Mouse (Mus musculus) CH12.LX (cell line): ENCODE data around the gene Krt82. TPM values are rescaled to one million over a fixed set of nuclear protein-coding genes. Genes with fewer than 3 reads are reported as not detected.

ENCODE experiments used
- DNase-seq: peaks from one replicate; pipeline ENCODE4 v3.0.0-alpha.2; 2013; ENCODE audit errors: extremely low read depth
- H3K27ac ChIP-seq: 2 replicates; pipeline ENCODE4 v1.5.1; 2012; ENCODE audit warnings: low read depth, mild to moderate bottlenecking, control low read depth, moderate library complexity; ENCODE audit not compliant: insufficient read depth
- H3K27me3 ChIP-seq: replicated peaks from 2 replicates; pipeline ENCODE3; 2012; ENCODE audit warnings: inconsistent platforms
- H3K36me3 ChIP-seq, 2 experiments: replicated peaks in 1 of 2; 2 replicates each; pipeline versions ENCODE3 to v1.6.1; 2012; ENCODE audit warnings: inconsistent platforms in 1 of 2, low read length in 1 of 2, mild to moderate bottlenecking in 1 of 2, mixed read lengths in 1 of 2, moderate library complexity in 1 of 2; ENCODE audit not compliant: control insufficient read depth in 1 of 2, insufficient read depth in 1 of 2
- H3K4me1 ChIP-seq, 2 experiments: 2 replicates each; pipeline ENCODE4 v1.6.1; 2012; ENCODE audit warnings: inconsistent platforms in 1 of 2, moderate library complexity in 1 of 2; ENCODE audit not compliant: insufficient read depth in 2 of 2, control insufficient read depth in 1 of 2
- H3K4me2 ChIP-seq: 2 replicates; pipeline ENCODE4 v1.6.1; 2012; ENCODE audit warnings: low read depth, mild to moderate bottlenecking, control low read depth; ENCODE audit not compliant: poor library complexity, insufficient read depth, severe bottlenecking
- H3K4me3 ChIP-seq, 3 experiments: fragments of 150-350 bp in 1 of 3; sonication (generic) in 1 of 3; replicated peaks in 1 of 3; 2 replicates each; pipeline versions ENCODE3 to v1.5.1; 2011 to 2012; ENCODE audit warnings: low read depth in 2 of 3, low read length in 2 of 3, mild to moderate bottlenecking in 2 of 3, moderate library complexity in 2 of 3, control low read depth in 1 of 3, improper control_type of control experiment in 1 of 3, inconsistent platforms in 1 of 3, mixed read lengths in 1 of 3; ENCODE audit not compliant: poor library complexity in 1 of 3
- H3K79me2 ChIP-seq: replicated peaks from 2 replicates; pipeline ENCODE4 v1.6.1; 2012; ENCODE audit warnings: mild to moderate bottlenecking, moderate library complexity; ENCODE audit not compliant: control insufficient read depth, poor library complexity, insufficient read depth, severe bottlenecking; ENCODE audit errors: extremely low read depth
- H3K9ac ChIP-seq: 2 replicates; pipeline ENCODE4 v1.6.1; 2012; ENCODE audit warnings: low read depth, mild to moderate bottlenecking, control low read depth, moderate library complexity; ENCODE audit not compliant: insufficient read depth
- H3K9me3 ChIP-seq: replicated peaks from 2 replicates; pipeline ENCODE3; 2012; ENCODE audit warnings: low read length, inconsistent platforms, mixed read lengths
- BHLHE40 ChIP-seq: IDR thresholded peaks from 2 replicates; pipeline ENCODE4 v1.6.1; 2011; ENCODE audit warnings: mild to moderate bottlenecking, low read depth, low read length, improper control_type of control experiment
- CHD1 ChIP-seq: IDR thresholded peaks from 2 replicates; pipeline ENCODE4 v1.6.1; 2012; ENCODE audit warnings: low read depth, low read length, improper control_type of control experiment, inconsistent platforms
- ETS1 ChIP-seq: conservative IDR thresholded peaks from 2 replicates; pipeline ENCODE4 v1.6.1; 2012; ENCODE audit warnings: low read depth, mild to moderate bottlenecking, inconsistent platforms, low read length, improper control_type of control experiment, moderate library complexity
- HCFC1 ChIP-seq: IDR thresholded peaks from 2 replicates; pipeline ENCODE4 v1.6.1; 2012; ENCODE audit warnings: low read depth, mild to moderate bottlenecking, inconsistent platforms, low read length, improper control_type of control experiment
- IRF4 ChIP-seq: IDR thresholded peaks from 2 replicates; pipeline ENCODE4 v1.6.1; 2014; ENCODE audit warnings: low read depth, mild to moderate bottlenecking, inconsistent platforms, low read length, improper control_type of control experiment
- JUN ChIP-seq: IDR thresholded peaks from 2 replicates; pipeline ENCODE4 v1.6.1; 2011; ENCODE audit warnings: low read depth, mild to moderate bottlenecking, low read length, improper control_type of control experiment, moderate library complexity; ENCODE audit not compliant: insufficient read depth
- JUND ChIP-seq: conservative IDR thresholded peaks from 2 replicates; pipeline ENCODE4 v1.6.1; 2011; ENCODE audit warnings: low read depth, low read length, improper control_type of control experiment
- MAFK ChIP-seq: IDR thresholded peaks from 2 replicates; pipeline ENCODE4 v1.6.1; 2011; ENCODE audit warnings: low read length, improper control_type of control experiment; ENCODE audit not compliant: insufficient replicate concordance
- MAX ChIP-seq: IDR thresholded peaks from 2 replicates; pipeline ENCODE4 v1.6.1; 2011; ENCODE audit warnings: low read length, improper control_type of control experiment
- MAZ ChIP-seq: IDR thresholded peaks from 2 replicates; pipeline ENCODE4 v1.6.1; 2012; ENCODE audit warnings: low read depth, mild to moderate bottlenecking, inconsistent platforms, low read length, improper control_type of control experiment, moderate library complexity
- MXI1 ChIP-seq: IDR thresholded peaks from 2 replicates; pipeline ENCODE4 v1.6.1; 2011; ENCODE audit warnings: mild to moderate bottlenecking, low read depth, low read length, improper control_type of control experiment
- MYC ChIP-seq: IDR thresholded peaks from 2 replicates; pipeline ENCODE4 v1.6.1; 2011; ENCODE audit warnings: low read depth, mild to moderate bottlenecking, improper control_type of control experiment, low read length
- NRF1 ChIP-seq: IDR thresholded peaks from 2 replicates; pipeline ENCODE4 v1.6.1; 2014; ENCODE audit warnings: low read depth, mild to moderate bottlenecking, inconsistent platforms, low read length, improper control_type of control experiment, moderate library complexity
- PAX5 ChIP-seq: IDR thresholded peaks from 2 replicates; pipeline ENCODE4 v1.6.1; 2012; ENCODE audit warnings: low read length, inconsistent platforms, mixed read lengths
- RAD21 ChIP-seq: IDR thresholded peaks from 2 replicates; pipeline ENCODE4 v1.6.1; 2011; ENCODE audit warnings: low read depth, mild to moderate bottlenecking, low read length, improper control_type of control experiment, moderate library complexity
- RCOR1 ChIP-seq: conservative IDR thresholded peaks from 2 replicates; pipeline ENCODE4 v1.6.1; 2012; ENCODE audit warnings: low read depth, mild to moderate bottlenecking, inconsistent platforms, low read length, improper control_type of control experiment
- SIN3A ChIP-seq: IDR thresholded peaks from 2 replicates; pipeline ENCODE4 v1.6.1; 2012; ENCODE audit warnings: low read length, improper control_type of control experiment, inconsistent platforms
- SMC3 ChIP-seq: IDR thresholded peaks from 2 replicates; pipeline ENCODE4 v1.6.1; 2011; ENCODE audit warnings: low read depth, low read length, improper control_type of control experiment
- TCF12 ChIP-seq: IDR thresholded peaks from 2 replicates; pipeline ENCODE4 v1.6.1; 2014; ENCODE audit warnings: low read depth, mild to moderate bottlenecking, inconsistent platforms, low read length, improper control_type of control experiment
- USF1 ChIP-seq: IDR thresholded peaks from 2 replicates; pipeline ENCODE4 v1.6.1; 2014; ENCODE audit warnings: low read depth, mild to moderate bottlenecking, inconsistent platforms, low read length, improper control_type of control experiment
- ZKSCAN1 ChIP-seq: IDR thresholded peaks from 2 replicates; pipeline ENCODE4 v1.6.1; 2012; ENCODE audit warnings: low read depth, inconsistent platforms, low read length, improper control_type of control experiment, borderline replicate concordance
- ZMIZ1 ChIP-seq: IDR thresholded peaks from 2 replicates; pipeline ENCODE4 v1.6.1; 2012; ENCODE audit warnings: low read depth, mild to moderate bottlenecking, inconsistent platforms, low read length, improper control_type of control experiment
- dilution Hi-C: fragments of 300-500 bp; cut with MboI; formaldehyde crosslinking; loops from 2 replicates; pipeline ENCODE4 v1.14.3; 2020; ENCODE audit warnings: low sequenced_read_pairs; ENCODE audit not compliant: extremely low pct_unique_long_range_greater_than_20kb, extremely low pct_ligation_motif_present
- in situ Hi-C: fragments of 300-500 bp; cut with MboI; formaldehyde crosslinking; loops from 3 replicates; pipeline ENCODE4 v1.14.3; 2019; ENCODE audit warnings: low sequenced_read_pairs, low pct_ligation_motif_present, low pct_unique_long_range_greater_than_20kb, mixed read lengths
- polyA plus RNA-seq: library from polyadenylated mRNA; unstranded; fragments of >175 nt; gene quantifications from 2 replicates; pipeline ENCODE4 v1.2.1, GENCODE M21; 2012; ENCODE audit warnings: low read depth; ENCODE audit not compliant: insufficient read length
- total RNA-seq, 2 experiments: library from RNA; depleted of rRNA; stranded (reverse); fragments of 300-350 nt in 1 of 2; fragments of >200 nt in 1 of 2; gene quantifications; 2 replicates each; pipeline ENCODE4 v1.2.3; 2012 to 2014

Gene Krt82
- total and polyA plus RNA-seq, 3 experiments, result not detected

GRCm38 (mm10) chr15:101536054-101536850 lies 14.2 kb downstream of the Krt82 start:
- Histone ChIP-seq H3K36me3 (no peaks in the 10 kb centered on the region), H3K4me2 (no peak overlapping the region), H3K79me2 (no peaks in the 10 kb centered on the region), H3K4me3 (no peak overlapping the region), H3K27ac (no peak overlapping the region), H3K27me3 (peaks cover 92% of the 10 kb centered on the region), H3K9me3 (no peaks in the 10 kb centered on the region), H3K9ac (no peak overlapping the region), H3K4me1 (no peaks in the 10 kb centered on the region)
- in situ Hi-C loops (no loop called here), dilution Hi-C loops (no loop called here)
- no peak for TF ChIP-seq RCOR1
- TF ChIP-seq NRF1, result no peak
- no peak for TF ChIP-seq USF1
- TF ChIP-seq ETS1, result no peak
- no peak for TF ChIP-seq MAFK
- no peak for TF ChIP-seq MYC
- no peak for TF ChIP-seq MAX
- TF ChIP-seq HCFC1, result no peak
- TF ChIP-seq RAD21, result no peak
- TF ChIP-seq MXI1, result no peak
- TF ChIP-seq CHD1, result no peak
- no peak for TF ChIP-seq ZKSCAN1
- TF ChIP-seq SMC3, result no peak
- no peak for TF ChIP-seq IRF4
- no peak for TF ChIP-seq ZMIZ1
- TF ChIP-seq SIN3A, result no peak
- TF ChIP-seq BHLHE40, result no peak
- no peak for TF ChIP-seq PAX5
- TF ChIP-seq TCF12, result no peak
- TF ChIP-seq JUND, result no peak
- DNase-seq, result no peak

GRCm38 (mm10) chr15:101532720-101533119 lies 17.7 kb downstream of the Krt82 start, which contains the start of gene Krt84:
Gene Krt84, minus strand, starts transcription at chr15:101532820.
- Histone ChIP-seq H3K4me1 (no peaks in the 10 kb centered on the region), H3K9ac (no peak within 1 kb of the TSS), H3K27me3 (peaks cover 94% of the 10 kb centered on the region), H3K9me3 (no peaks in the 10 kb centered on the region), H3K4me2 (no peak within 1 kb of the TSS), H3K36me3 (no peaks in the 10 kb centered on the region), H3K27ac (no peak within 1 kb of the TSS), H3K79me2 (no peaks in the 10 kb centered on the region), H3K4me3 (no peak within 1 kb of the TSS)
- dilution Hi-C loops (no loop called here), in situ Hi-C loops (no loop called here)
- no peak for DNase-seq
- TF ChIP-seq USF1 (no peak), JUN (no peak), SIN3A (no peak), ETS1 (no peak), MAZ (no peak)
